Mouse (Mus musculus) heart, postnatal 36 days (tissue): ENCODE results near the gene Psmb9. TPM values are rescaled to one million over a fixed set of nuclear protein-coding genes. Genes with fewer than 3 reads are reported as not detected.

ENCODE experiments used
- DNase-seq, 2 experiments: peaks; one replicate each; pipeline ENCODE4 v3.0.0; 2021 to 2022
- intact Hi-C: fragments of 180-260 bp; cut with DNase I; formaldehyde crosslinking; loops from one replicate; pipeline ENCODE4 v1.15.1; 2025
- total RNA-seq, 2 experiments: library from RNA; stranded (reverse); gene quantifications; 2 replicates each; pipeline ENCODE4 v1.2.3; 2021

Gene Psmb9
- total RNA-seq, 2 experiments from 2014 or later: 7.5 to 10.6 TPM

DNA sequence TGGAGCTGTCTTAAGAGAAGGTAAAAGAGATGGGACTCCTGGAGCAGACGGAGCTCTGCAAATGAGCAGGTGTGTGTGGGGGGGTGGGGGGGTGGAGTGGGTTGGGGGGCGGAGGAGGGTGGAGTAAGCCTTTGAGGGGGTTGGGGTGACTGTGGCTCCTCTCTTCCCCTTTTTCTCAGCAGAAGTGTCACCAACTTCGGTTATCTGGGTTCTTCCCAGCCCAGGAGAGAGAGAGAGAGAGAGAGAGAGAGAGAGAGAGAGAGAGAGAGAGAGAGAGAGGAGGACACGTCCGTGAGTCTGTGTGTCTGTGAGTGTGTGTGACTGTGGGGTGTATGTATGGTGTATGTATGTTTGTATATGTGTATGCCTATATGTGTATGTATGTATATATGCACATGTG, 44.1 kb downstream of the Psmb9 start:
- intact Hi-C loops: no loop called here
- DNase-seq: no peak

DNA sequence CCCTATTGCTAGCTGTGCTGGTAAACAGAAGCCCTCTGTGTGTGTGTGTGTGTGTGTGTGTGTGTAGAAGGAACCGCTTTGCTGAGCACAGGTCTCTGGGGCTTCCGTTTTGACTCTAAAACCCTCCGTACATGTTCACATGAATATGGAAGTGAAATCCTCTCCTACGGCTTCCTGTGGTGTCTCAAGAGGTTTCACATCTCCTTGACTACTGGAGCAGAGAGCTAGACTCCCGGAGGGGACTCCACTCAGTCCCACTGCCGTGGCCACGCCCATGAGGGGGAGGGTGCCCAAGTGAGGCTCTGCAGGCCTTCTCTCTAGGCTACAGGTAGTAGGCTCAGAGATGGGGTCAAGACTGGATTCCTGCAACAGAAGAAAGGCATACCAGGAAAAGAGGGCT, 44.5 kb downstream of the Psmb9 start, which contains the start of gene H2-DMb2:
Gene H2-DMb2 (plus strand): TSS at position 275 of the 400 bp plus-strand sequence.
- intact Hi-C loops: no loop called here

DNA sequence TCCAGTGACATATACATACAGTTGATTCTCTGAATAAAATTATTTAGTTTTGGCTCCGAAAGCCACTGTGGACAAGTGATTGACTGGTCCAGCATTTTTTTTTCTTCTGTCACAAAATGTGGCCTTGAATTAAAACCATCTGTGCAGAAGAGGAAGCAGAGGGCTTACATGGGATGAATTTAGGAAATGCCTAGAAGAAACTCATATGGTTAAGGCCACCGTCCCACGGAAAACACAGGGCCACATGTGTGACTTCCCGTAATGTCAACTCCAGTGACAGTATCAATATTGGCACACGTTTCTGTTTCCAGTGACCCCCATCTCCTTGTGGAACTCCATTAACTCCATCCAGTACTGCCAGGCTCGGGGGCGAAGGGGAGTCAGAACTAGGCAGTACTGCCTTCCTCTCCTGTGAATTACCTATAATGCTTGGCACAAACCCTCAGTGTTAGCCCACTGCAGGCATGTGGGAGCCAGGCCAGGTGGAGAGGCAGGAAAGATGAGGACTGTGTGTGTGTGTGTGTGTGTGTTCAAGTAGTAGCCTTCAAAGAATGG, 45.0 kb downstream of the Psmb9 start:
- intact Hi-C loops: no loop called here
- no peak for DNase-seq

More for the DNA sequence above, 44.5 kb downstream of the Psmb9 start, which contains the start of gene H2-DMb2:
- peak; percentile 63 to 64 for DNase-seq

DNA sequence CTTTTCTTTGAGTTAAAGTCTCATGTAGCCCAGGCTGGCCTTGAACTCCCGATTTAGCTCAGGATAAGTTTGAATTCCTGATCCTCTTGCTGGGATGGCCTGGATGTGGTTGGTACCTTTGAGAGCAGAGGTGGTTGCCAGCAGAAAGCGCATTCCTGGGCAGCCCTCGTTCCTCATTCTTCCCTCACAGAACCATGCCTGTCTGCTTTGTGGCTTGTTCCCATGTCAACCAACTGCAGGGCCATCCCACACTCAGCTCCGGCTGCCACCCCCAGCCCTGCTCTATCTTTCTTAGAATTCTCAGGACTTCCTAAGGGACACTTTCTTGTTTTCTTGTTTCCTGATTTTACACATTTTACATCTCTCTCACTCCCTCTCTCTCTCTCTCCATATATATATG, 46.1 kb downstream of the Psmb9 start:
- no peak for DNase-seq
- intact Hi-C loops: no loop called here

DNA sequence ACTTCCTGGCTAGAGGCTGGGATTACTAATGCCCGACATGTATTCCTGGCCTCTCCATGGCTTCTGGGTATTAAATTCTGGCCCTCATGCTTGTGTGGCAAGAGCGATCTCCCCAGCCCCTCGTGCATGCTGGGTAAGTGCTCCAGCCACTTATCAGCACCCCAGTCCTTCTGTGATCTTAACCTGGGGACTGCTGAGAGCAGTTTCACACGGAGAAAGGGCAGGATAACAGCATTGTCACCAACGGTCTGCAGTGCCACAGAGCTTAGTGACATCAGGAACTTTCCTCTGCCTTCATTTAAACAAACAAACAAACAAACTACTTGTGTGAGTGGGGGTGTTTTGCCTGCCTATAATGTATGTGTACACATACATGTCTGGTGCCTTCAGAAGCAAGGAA, 47.3 kb downstream of the Psmb9 start:
- intact Hi-C loops: no loop called here
- no peak for DNase-seq

DNA sequence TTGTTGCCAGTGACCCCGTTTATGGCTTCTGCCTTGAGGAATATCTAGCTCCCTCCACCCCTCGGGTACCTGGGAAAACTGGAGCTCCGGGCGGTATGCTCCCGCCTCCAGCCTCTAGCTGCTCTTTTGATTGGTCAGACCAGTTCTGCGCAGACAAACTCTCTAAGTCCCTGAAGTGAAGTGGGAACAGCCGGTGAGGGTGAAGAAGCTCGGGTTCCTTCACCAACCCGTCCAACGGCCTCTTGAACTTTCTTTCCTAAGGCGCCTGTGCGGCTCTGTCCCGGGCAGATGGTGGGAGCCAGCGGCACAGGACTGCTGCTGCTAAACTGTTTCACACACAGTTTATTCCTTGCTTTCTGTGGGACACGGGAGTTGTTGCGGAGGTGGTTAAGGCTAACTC, 48.1 kb downstream of the Psmb9 start:
- DNase-seq: no peak
- intact Hi-C loops: no loop called here

DNA sequence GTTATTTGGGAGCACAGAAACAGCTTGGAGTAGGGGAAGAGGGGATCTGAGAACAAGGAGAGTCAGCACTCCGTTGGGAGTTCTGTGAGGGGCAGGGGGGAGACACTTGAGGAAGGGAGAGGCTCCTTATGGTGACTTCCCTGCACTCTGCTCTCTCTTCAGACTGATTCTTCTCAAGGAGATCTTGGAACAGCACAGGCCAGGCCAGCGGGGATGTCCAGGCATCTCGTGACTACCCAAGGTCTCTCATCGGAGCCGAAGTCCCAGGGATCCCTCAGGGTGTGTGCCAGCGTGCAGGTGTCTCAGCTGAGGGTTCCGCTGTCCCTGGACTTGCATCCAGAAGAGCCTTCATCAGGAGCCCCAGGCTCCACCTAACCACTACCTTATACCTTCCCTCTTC, 48.9 kb downstream of the Psmb9 start:
- DNase-seq: no peak
- intact Hi-C loops: no loop called here

DNA sequence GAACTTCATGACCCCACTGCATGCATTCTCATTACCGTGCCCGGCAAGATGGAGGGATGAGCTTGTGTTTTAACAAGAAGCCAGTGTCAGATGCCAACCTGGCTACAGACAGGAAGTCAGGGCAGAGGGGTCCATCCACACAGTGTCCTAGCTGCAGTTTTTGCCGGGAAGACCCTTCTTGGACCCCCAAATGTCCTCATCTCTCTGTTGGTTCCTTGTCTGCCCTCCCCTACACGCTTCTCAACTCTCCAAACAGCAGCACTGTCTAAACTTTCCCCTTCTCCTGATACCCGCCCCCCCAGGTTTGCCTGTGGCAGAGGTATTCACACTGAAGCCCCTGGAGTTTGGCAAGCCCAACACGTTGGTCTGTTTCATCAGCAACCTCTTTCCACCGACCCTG, 50.0 kb downstream of the Psmb9 start:
- intact Hi-C loops: no loop called here

DNA sequence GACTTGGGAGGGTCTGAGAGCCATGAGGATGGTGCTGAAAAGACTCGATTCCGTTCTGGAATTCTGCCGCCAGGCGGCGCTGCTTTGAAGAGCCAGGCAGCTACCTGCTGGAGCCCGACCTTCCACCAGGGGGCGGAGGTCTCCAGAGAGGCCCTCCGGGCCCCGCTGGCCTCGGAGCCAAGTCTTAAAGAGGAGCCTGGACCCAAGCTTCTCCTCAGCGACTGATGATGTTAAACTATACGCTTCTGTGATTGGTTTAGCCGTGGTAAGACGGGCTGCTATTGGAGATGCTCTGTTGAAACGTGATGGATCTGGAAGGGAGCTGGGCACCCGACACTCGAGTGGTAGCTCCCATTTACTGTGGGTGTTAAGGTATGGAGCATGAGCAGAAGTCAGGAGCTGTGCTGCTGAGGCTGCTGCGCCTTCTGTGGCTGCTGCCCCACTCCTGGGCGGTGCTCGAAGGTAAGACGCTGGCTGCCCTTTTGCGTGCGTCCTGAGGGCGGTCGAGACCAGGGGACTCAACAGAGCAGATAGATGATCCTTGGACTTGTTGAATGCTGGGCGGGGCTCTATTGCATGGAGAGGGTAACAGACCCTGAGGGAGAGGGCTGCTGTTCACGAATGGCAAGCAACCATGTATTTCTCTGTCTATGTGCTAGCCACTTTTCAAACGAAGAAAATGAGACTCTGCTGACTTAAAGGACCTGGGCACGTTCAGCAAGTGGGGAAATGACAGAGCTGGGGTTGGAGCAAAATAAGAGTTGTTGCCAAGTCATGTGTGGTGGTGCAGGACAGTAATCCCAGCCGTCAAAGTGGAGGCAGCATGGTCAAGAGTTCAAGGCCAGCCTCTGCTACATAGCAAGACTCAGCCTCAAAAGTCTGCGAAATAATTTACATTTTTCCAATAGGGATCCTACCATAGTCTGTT, 52.0 kb downstream of the Psmb9 start:
- intact Hi-C loops: loop anchor here (1.0 to 2.0 kb wide), 3 partner anchors 33 to 59 kb away; no protein-coding TSS in a partner anchor
- peak; percentile 99 for DNase-seq

More for the DNA sequence above, 50.0 kb downstream of the Psmb9 start:
- no peak for DNase-seq

DNA sequence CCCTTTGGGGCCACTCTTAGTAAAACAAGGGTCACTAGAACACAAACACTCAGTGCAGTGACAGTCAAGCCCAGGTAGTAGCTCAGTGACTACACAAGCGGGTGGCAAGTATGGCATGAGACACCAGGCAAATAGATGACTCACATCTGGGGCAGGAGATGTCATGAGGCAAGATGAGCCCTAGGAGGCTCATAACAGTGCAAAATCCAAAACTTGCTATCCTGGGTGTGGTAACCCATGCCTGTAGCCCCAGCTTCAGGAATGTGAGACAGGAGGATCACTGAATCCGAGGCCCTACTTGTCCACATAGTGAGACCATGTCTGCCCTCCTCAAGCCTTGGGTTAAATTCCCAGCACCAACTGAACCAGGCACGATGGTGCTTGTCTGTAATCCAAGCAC, 53.1 kb downstream of the Psmb9 start:
- intact Hi-C loops: loop anchor here (2.0 kb wide), 2 partner anchors 34 to 58 kb away; no protein-coding TSS in a partner anchor
- DNase-seq: no peak

DNA sequence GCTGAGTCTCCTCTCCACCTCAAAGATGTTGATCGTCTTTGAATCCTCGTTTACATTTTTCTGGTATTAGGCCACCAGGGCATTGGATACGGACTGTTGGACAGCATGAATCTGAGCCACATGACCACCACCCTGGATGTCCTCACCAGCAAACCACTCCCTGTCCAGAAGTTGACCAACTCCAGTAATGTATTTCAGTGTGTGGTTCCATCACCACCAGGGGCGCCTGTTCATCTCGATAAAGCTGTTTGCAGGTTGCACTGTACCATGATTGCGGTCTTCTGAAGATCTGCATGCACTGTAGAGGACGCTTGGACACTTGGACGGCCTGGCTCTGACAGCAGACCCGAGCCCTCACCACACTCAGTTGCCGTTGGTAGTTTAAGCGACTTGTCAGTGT, 54.3 kb downstream of the Psmb9 start:
- intact Hi-C loops: no loop called here
- no peak for DNase-seq

Other genes starting within 250 kb of the Psmb9 start
- 10 to 100 TPM; 77.0 to 84.7 TPM for gene Pfdn6, start 247.4 kb downstream of the Psmb9 start, total RNA-seq
- 10 to 100 TPM; 10.1 to 11.5 TPM for gene Wdr46, start 247.1 kb downstream of the Psmb9 start, total RNA-seq
- gene B3galt4, start 236.3 kb downstream of the Psmb9 start, total RNA-seq: 1 to 10 TPM; 2.7 to 2.9 TPM
- 10 to 100 TPM; 38.8 to 41.4 TPM for gene Vps52, start 232.0 kb downstream of the Psmb9 start, total RNA-seq
- gene Rps18, start 231.8 kb downstream of the Psmb9 start, total RNA-seq: 100 to 1,000 TPM; 411 to 417 TPM
- 100 to 1,000 TPM in 1 of 2 experiments, 10 to 100 TPM in 1; 79.0 to 116 TPM for gene H2-K1, start 187.4 kb downstream of the Psmb9 start, total RNA-seq
- gene Ring1, start 163.1 kb downstream of the Psmb9 start, total RNA-seq: 10 to 100 TPM; 14.0 to 15.1 TPM
- 100 to 1,000 TPM; 107 to 121 TPM for gene H2-Ke6, start 159.7 kb downstream of the Psmb9 start, total RNA-seq
- gene Slc39a7, start 156.1 kb downstream of the Psmb9 start, total RNA-seq: 10 to 100 TPM; 56.9 to 60.7 TPM
- gene Rxrb, start 156.0 kb downstream of the Psmb9 start, total RNA-seq: 10 to 100 TPM; 39.8 to 41.8 TPM
- 1 to 10 TPM in 1 of 2 experiments, under 1 TPM in 1; 0.98 to 1.9 TPM for gene Col11a2, start 148.3 kb downstream of the Psmb9 start, total RNA-seq
- gene H2-Oa, start 95.4 kb downstream of the Psmb9 start, total RNA-seq: not detected
- gene H2-DMa, start 68.2 kb downstream of the Psmb9 start, total RNA-seq: 1 to 10 TPM; 4.0 to 6.5 TPM
- 10 to 100 TPM; 80.5 to 87.0 TPM for gene Brd2, start 65.1 kb downstream of the Psmb9 start, total RNA-seq
- 1 to 10 TPM; 1.3 to 1.7 TPM for gene H2-DMb2, start 44.5 kb downstream of the Psmb9 start, total RNA-seq
- gene H2-DMb1, start 34.7 kb downstream of the Psmb9 start, total RNA-seq: 1 to 10 TPM; 1.5 to 2.9 TPM
- gene Tap1, start 211 bp downstream of the Psmb9 start, total RNA-seq: 1 to 10 TPM; 4.1 to 7.0 TPM
- gene Psmb8, start 10.0 kb upstream of the Psmb9 start, total RNA-seq: 10 to 100 TPM; 11.4 to 15.1 TPM
- gene Tap2, start 15.8 kb upstream of the Psmb9 start, total RNA-seq: 10 to 100 TPM; 23.6 to 24.6 TPM
- under 1 TPM; 0.83 to 0.84 TPM for gene H2-Ob, start 51.1 kb upstream of the Psmb9 start, total RNA-seq
- 10 to 100 TPM; 14.8 to 32.7 TPM for gene H2-Ab1, start 69.9 kb upstream of the Psmb9 start, total RNA-seq
- gene H2-Aa, start 100.1 kb upstream of the Psmb9 start, total RNA-seq: 10 to 100 TPM; 21.8 to 44.6 TPM
- gene H2-Eb1, start 118.1 kb upstream of the Psmb9 start, total RNA-seq: 10 to 100 TPM; 20.6 to 43.5 TPM
- not detected for gene H2-Eb2, start 137.9 kb upstream of the Psmb9 start, total RNA-seq
- gene Btnl2, start 167.1 kb upstream of the Psmb9 start, total RNA-seq: under 1 TPM; 0.58 to 0.92 TPM
- gene Btnl1, start 189.4 kb upstream of the Psmb9 start, total RNA-seq: not detected
- not detected for gene BC051142, start 211.1 kb upstream of the Psmb9 start, total RNA-seq